Mouse (Mus musculus): ENCODE measurements around the gene Gga3.

The Gga3 gene

GRCm38 (mm10) chr11:115612410-115613137, 8.7 kb upstream of the Gga3 start, which contains the start of gene Mif4gd:
Gene Mif4gd (minus strand): TSS chr11:115612969.
- peak; percentile 75 to 76 for DNase-seq (ENCODE audit: low spot score in 2 of 2)

GRCm38 (mm10) chr11:115612059-115612409, 8.2 kb upstream of the Gga3 start:
- DNase-seq (ENCODE audit: low spot score in 2 of 2) = peak; percentile 53 to 58

GRCm38 (mm10) chr11:115611173-115611572, 7.3 kb upstream of the Gga3 start:
- DNase-seq (ENCODE audit: low spot score in 2 of 2) = no peak

- no peak for DNase-seq (ENCODE audit: low spot score in 2 of 2)
Measured at GRCm38 (mm10) chr11:115609576-115609975, 5.7 kb upstream of the Gga3 start.

GRCm38 (mm10) chr11:115608421-115609399, 4.9 kb upstream of the Gga3 start:
- peak; percentile 44 to 46 for DNase-seq (ENCODE audit: low spot score in 2 of 2)

GRCm38 (mm10) chr11:115606733-115607132, 2.9 kb upstream of the Gga3 start:
- no peak for DNase-seq (ENCODE audit: low spot score in 2 of 2)

- DNase-seq (ENCODE audit: low spot score in 2 of 2) = no peak
Measured at GRCm38 (mm10) chr11:115604304-115604696, 449 bp upstream of the Gga3 start.

GRCm38 (mm10) chr11:115603128-115603475, 749 bp downstream of the Gga3 start:
- no peak for DNase-seq (ENCODE audit: low spot score in 2 of 2)

GRCm38 (mm10) chr11:115601174-115601573, 2.7 kb downstream of the Gga3 start:
- DNase-seq (ENCODE audit: low spot score in 2 of 2) = no peak

- no peak for DNase-seq (ENCODE audit: low spot score in 2 of 2)
Measured at GRCm38 (mm10) chr11:115600743-115601142, 3.1 kb downstream of the Gga3 start.

- DNase-seq (ENCODE audit: low spot score in 2 of 2) = no peak
Measured at GRCm38 (mm10) chr11:115599722-115600121, 4.1 kb downstream of the Gga3 start.

GRCm38 (mm10) chr11:115598309-115598708, 5.5 kb downstream of the Gga3 start:
- no peak for DNase-seq (ENCODE audit: low spot score in 2 of 2)

GRCm38 (mm10) chr11:115595209-115595608, 8.6 kb downstream of the Gga3 start:
- no peak for DNase-seq (ENCODE audit: low spot score in 2 of 2)

GRCm38 (mm10) chr11:115590526-115591075, 13.2 kb downstream of the Gga3 start:
- no peak for DNase-seq (ENCODE audit: low spot score in 2 of 2)

GRCm38 (mm10) chr11:115587984-115588383, 15.9 kb downstream of the Gga3 start:
- DNase-seq (ENCODE audit: low spot score in 2 of 2) = no peak

GRCm38 (mm10) chr11:115586403-115586802, 17.4 kb downstream of the Gga3 start:
- no peak for DNase-seq (ENCODE audit: low spot score in 2 of 2)

GRCm38 (mm10) chr11:115585573-115586100, 18.2 kb downstream of the Gga3 start:
- DNase-seq (ENCODE audit: low spot score in 2 of 2) = no peak

GRCm38 (mm10) chr11:115584376-115585073, 19.3 kb downstream of the Gga3 start:
- no peak for DNase-seq (ENCODE audit: low spot score in 2 of 2)

GRCm38 (mm10) chr11:115582913-115583606, 20.8 kb downstream of the Gga3 start:
- no peak for DNase-seq (ENCODE audit: low spot score in 2 of 2)

GRCm38 (mm10) chr11:115579080-115579479, 24.8 kb downstream of the Gga3 start:
- DNase-seq (ENCODE audit: low spot score in 2 of 2) = no peak

- DNase-seq (ENCODE audit: low spot score in 2 of 2) = no peak
Measured at GRCm38 (mm10) chr11:115564961-115565360, 38.9 kb downstream of the Gga3 start.

Data from frontal cortex, postnatal 14 days (tissue).